In the genomic region with DNA sequence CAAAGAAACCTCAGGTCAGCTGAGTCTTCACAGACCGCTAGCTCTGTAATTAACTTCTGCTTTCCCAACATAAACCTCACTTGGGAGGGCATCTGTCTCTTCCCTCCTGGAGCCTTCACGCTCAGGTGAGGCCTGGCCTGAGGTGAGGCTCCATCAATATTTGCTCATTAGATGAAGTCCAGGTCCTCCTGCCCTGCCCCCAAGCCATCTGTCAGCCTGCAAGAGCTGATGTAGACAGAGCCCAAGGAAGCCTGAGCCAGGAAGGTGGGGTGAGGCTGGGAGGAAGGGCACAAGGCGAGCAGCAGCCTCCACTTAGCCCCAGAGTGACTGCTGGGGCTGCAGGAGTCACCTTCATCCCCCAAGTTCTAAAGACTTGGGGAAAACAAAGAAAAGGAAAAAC, we compare ENCODE assay signal across 15 mouse cellular contexts. TPM values are rescaled to one million over a fixed set of nuclear protein-coding genes. Genes with fewer than 3 reads are reported as not detected.
DNase-seq lines count a peak whose midpoint lies in the region; ATAC-seq and TF ChIP-seq lines count a peak whose summit lies in the region.
"Had no signal": no experiment of that assay in that cellular context is flagged by ENCODE, and none has a peak within 500 bp of the region (broad histone marks: within the 10 kb centered on the region; RNA-seq: fewer than 3 reads in every experiment).

No protein-coding gene starts in this region.

- no peaks in the 10 kb centered on the region for H3K9me3 ChIP-seq in hindbrain, embryonic 12.5 days (replicated peaks)
- no peaks in the 10 kb centered on the region for H3K9me3 ChIP-seq in hindbrain, embryonic 13.5 days
- no peaks in the 10 kb centered on the region for H3K9me3 ChIP-seq in embryonic facial prominence, embryonic 10.5 days
- no peaks in the 10 kb centered on the region for H3K9me3 ChIP-seq in liver, postnatal 0 days (ENCODE audit: low read length)

- H3K4me1 ChIP-seq in hindbrain, embryonic 12.5 days, result peaks cover 23% of the 10 kb centered on the region
- peaks cover 23% of the 10 kb centered on the region for H3K4me1 ChIP-seq in hindbrain, embryonic 13.5 days (replicated peaks)
- peaks cover 31% of the 10 kb centered on the region for H3K4me1 ChIP-seq in embryonic facial prominence, embryonic 10.5 days
- H3K4me1 ChIP-seq in liver, postnatal 0 days (ENCODE audit: insufficient read depth), result no peaks in the 10 kb centered on the region

- no peak for TF ChIP-seq CTCF in liver, postnatal 0 days (IDR thresholded peaks at IDR 0.05; ENCODE audit: low read depth)

- 50% methylated on average over 3 of the region's 3 CpGs for WGBS in hindbrain, embryonic 12.5 days
- WGBS in hindbrain, embryonic 13.5 days, result 61% methylated on average over 3 of the region's 3 CpGs
- WGBS in embryonic facial prominence, embryonic 10.5 days, result 54% methylated on average over 3 of the region's 3 CpGs
- WGBS in liver, postnatal 0 days (ENCODE audit: insufficient replicate concordance), result 40% methylated on average over 3 of the region's 3 CpGs

- no peak overlapping the region for H3K4me2 ChIP-seq in hindbrain, embryonic 12.5 days (replicated peaks)
- no peak overlapping the region for H3K4me2 ChIP-seq in hindbrain, embryonic 13.5 days
- H3K4me2 ChIP-seq in liver, postnatal 0 days (ENCODE audit: low read depth, low read length), result no peak overlapping the region
- H3K4me2 ChIP-seq: lung, embryonic 14.5 days had no signal

- H3K27ac ChIP-seq in hindbrain, embryonic 12.5 days, result no peak overlapping the region
- no peak overlapping the region; the same call in 1 of the 2 replicates for H3K27ac ChIP-seq in hindbrain, embryonic 13.5 days
- H3K27ac ChIP-seq in embryonic facial prominence, embryonic 10.5 days (replicated peaks), result 0 out of 2 replicates have a peak overlapping the region, but pooled peaks have one; percentile 25
- no peak overlapping the region for H3K27ac ChIP-seq in liver, postnatal 0 days (ENCODE audit: low read depth)

- no peak for ATAC-seq in hindbrain, embryonic 12.5 days (ENCODE audit: low FRiP score)
- ATAC-seq in hindbrain, embryonic 13.5 days (ENCODE audit: low FRiP score), result no peak
- no peak for ATAC-seq in liver, postnatal 0 days
- ATAC-seq: inflammation-experienced regulatory T-cells, adult 6 months had no signal

- H3K4me3 ChIP-seq in hindbrain, embryonic 12.5 days, result no peak overlapping the region
- no peak overlapping the region for H3K4me3 ChIP-seq in hindbrain, embryonic 13.5 days
- no peak overlapping the region for H3K4me3 ChIP-seq in embryonic facial prominence, embryonic 10.5 days
- H3K4me3 ChIP-seq in liver, postnatal 0 days (ENCODE audit: low read depth, low read length), result no peak overlapping the region
- H3K4me3 ChIP-seq: erythroblast, embryonic 14.5 days had no signal

- H3K36me3 ChIP-seq in hindbrain, embryonic 12.5 days, result no peaks in the 10 kb centered on the region
- no peaks in the 10 kb centered on the region for H3K36me3 ChIP-seq in hindbrain, embryonic 13.5 days
- no peaks in the 10 kb centered on the region for H3K36me3 ChIP-seq in embryonic facial prominence, embryonic 10.5 days (replicated peaks)
- H3K36me3 ChIP-seq in liver, postnatal 0 days (replicated peaks; ENCODE audit: insufficient read depth, low read length), result no peaks in the 10 kb centered on the region

- peak; percentile 35 for DNase-seq in thymus, postnatal 4 days
- no peak for DNase-seq in thymus, postnatal 36 days
- no peak for DNase-seq in embryonic facial prominence, embryonic 10.5 days (ENCODE audit: low spot score)
- no peak for DNase-seq in spleen, postnatal 36 days (ENCODE audit: low spot score in 2 of 2)
- DNase-seq in liver, postnatal 0 days, result no peak
- no peak for DNase-seq in gastrocnemius, adult 18-20 months (ENCODE audit: low spot score)
- DNase-seq: layer of hippocampus, adult 9-11 months; lung, embryonic 14.5 days; thymus, postnatal 25 days had no signal

- 0 out of 2 replicates have a peak overlapping the region, but pooled peaks have one; percentile 27 for H3K9ac ChIP-seq in hindbrain, embryonic 12.5 days
- H3K9ac ChIP-seq in hindbrain, embryonic 13.5 days, result no peak overlapping the region
- no peak overlapping the region for H3K9ac ChIP-seq in liver, postnatal 0 days (replicated peaks)
- H3K9ac ChIP-seq: lung, embryonic 14.5 days had no signal

- no peak for TF ChIP-seq EP300 in liver, postnatal 0 days (IDR thresholded peaks at IDR 0.05; ENCODE audit: low read depth)

- no peaks in the 10 kb centered on the region for H3K27me3 ChIP-seq in hindbrain, embryonic 12.5 days
- peaks cover 7% of the 10 kb centered on the region; the same call in 1 of the 2 replicates for H3K27me3 ChIP-seq in hindbrain, embryonic 13.5 days
- no peaks in the 10 kb centered on the region for H3K27me3 ChIP-seq in embryonic facial prominence, embryonic 10.5 days (replicated peaks; ENCODE audit: low read depth, poor library complexity, severe bottlenecking)
- H3K27me3 ChIP-seq in liver, postnatal 0 days (ENCODE audit: insufficient read depth, low read length), result no peaks in the 10 kb centered on the region

RNA-seq across cellular contexts. Expression of a gene that starts 20.6 kb away (rescaled TPM):
- 32.7 and 34.2 TPM in 2 replicates for polyA plus RNA-seq in hindbrain, embryonic 12.5 days (2016; fragmentation: Nextera tagmentation; extraction: Ambion mirVana)
- 24.7 and 26.6 TPM in 2 replicates for polyA plus RNA-seq in hindbrain, embryonic 13.5 days (2015; fragmentation: Nextera tagmentation; extraction: Ambion mirVana)
- 9.7 and 10.2 TPM in 2 replicates for polyA plus RNA-seq in embryonic facial prominence, embryonic 10.5 days (2016; fragmentation: Nextera tagmentation; extraction: Ambion mirVana)
- 0.06 and 0.19 TPM in 2 replicates for polyA plus RNA-seq in liver, postnatal 0 days (2015; fragmentation: Nextera tagmentation; extraction: Ambion mirVana)
- total RNA-seq in gastrocnemius, adult 18-20 months (2021), result under 1 TPM in 1 of 2 experiments, not detected in 1; 0.21 TPM
- total RNA-seq: granulocyte monocyte progenitor cell, adult 5-6 weeks; megakaryocyte-erythroid progenitor cell, adult 5-6 weeks had no signal
- polyA plus RNA-seq: erythroblast, embryonic 14.5 days; inflammation-experienced regulatory T-cells, adult 6 months had no signal
